Mouse (Mus musculus) megakaryocyte, embryonic 14.5 days (primary cell): ENCODE measurements around the gene Dop1b.

ENCODE experiments used
- FLI1 ChIP-seq: IDR thresholded peaks from 2 replicates; pipeline ENCODE4 v1.6.1; 2012; ENCODE audit warnings: low read length, inconsistent platforms, mixed read lengths
- GATA1 ChIP-seq: IDR thresholded peaks from 3 replicates; pipeline ENCODE4 v1.6.1; 2012; ENCODE audit warnings: mixed read lengths, low read length, inconsistent platforms, borderline replicate concordance

DNA sequence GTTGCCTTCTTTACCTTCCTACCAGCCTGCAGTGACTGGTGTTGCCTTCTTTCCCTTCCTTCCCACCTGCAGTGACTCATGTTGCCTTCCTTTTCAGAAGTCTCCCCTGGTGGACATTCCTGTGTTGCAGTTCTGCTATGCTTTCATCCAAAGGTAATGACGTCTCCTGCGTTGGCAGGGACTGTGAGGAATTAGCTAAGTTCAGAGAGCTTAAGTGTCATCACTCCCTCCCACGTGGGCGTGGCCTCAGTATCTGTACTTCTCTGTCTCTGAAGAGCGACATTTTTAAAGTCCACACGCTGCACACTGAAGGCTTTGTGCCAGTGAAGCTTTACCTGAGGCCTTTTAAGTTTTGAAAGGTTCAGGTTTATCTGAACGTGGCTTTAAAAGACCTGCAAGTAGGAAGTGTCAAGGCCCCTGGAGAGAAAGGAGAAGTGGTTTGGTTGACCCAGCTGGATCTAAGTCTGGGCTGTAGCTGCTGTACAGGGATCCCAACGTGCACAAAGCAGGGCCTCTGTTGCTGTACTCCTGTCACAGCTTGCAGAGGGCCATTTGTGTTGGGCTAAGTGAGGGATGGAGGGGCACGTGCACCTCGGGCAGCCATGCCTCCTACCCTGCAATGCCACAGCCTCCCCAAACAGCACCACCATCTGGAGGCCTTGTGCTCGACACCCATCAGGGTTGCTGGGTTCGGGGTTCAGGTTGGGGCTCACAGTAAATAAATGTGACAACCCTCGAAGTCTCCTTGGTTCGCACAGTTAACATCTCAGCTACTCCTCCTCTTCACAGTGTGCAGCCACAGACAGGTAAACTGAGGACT lies 69.2 kb downstream of the Dop1b start:
- TF ChIP-seq GATA1: no peak
- no peak for TF ChIP-seq FLI1
